Mouse (Mus musculus) MEL (cell line): ENCODE data around the gene Mmgt2. TPM values are rescaled to one million over a fixed set of nuclear protein-coding genes. Genes with fewer than 3 reads are reported as not detected.

ENCODE experiments used
- DNase-seq: peaks from one replicate; pipeline ENCODE4 v3.0.0; 2011; ENCODE audit warnings: low read depth, low spot score
- H3K27ac ChIP-seq: 2 replicates; pipeline ENCODE4 v1.5.1; 2012; ENCODE audit warnings: low read depth, mild to moderate bottlenecking, control low read depth, low read length, moderate library complexity; ENCODE audit not compliant: control insufficient read depth
- H3K27me3 ChIP-seq, 2 experiments: fragments of 150-350 bp in 1 of 2; sonication (generic) in 1 of 2; 2 replicates each; pipeline ENCODE4 v1.6.1; 2012; ENCODE audit warnings: low read length in 2 of 2, mild to moderate bottlenecking in 2 of 2, improper control_type of control experiment in 1 of 2, moderate library complexity in 1 of 2; ENCODE audit not compliant: insufficient read depth in 2 of 2, control insufficient read depth in 1 of 2
- H3K36me3 ChIP-seq, 2 experiments: 2 replicates each; pipeline ENCODE4 v1.6.1; 2012 to 2014; ENCODE audit warnings: low read length in 2 of 2, improper control_type of control experiment in 1 of 2, inconsistent platforms in 1 of 2, mild to moderate bottlenecking in 1 of 2; ENCODE audit not compliant: insufficient read depth in 2 of 2, control insufficient read depth in 1 of 2
- H3K4me1 ChIP-seq, 2 experiments: fragments of 150-350 bp in 1 of 2; sonication (generic) in 1 of 2; 2 replicates each; pipeline ENCODE4 v1.6.1; 2012; ENCODE audit warnings: low read length in 2 of 2, improper control_type of control experiment in 1 of 2, mild to moderate bottlenecking in 1 of 2; ENCODE audit not compliant: insufficient read depth in 2 of 2, control insufficient read depth in 1 of 2
- H3K4me3 ChIP-seq, 2 experiments: fragments of 150-350 bp in 1 of 2; sonication (generic) in 1 of 2; 2 replicates each; pipeline ENCODE4 v1.5.1; 2012; ENCODE audit warnings: low read depth in 2 of 2, low read length in 2 of 2, mild to moderate bottlenecking in 2 of 2, moderate library complexity in 2 of 2, control low read depth in 1 of 2, improper control_type of control experiment in 1 of 2; ENCODE audit not compliant: control insufficient read depth in 1 of 2, insufficient read depth in 1 of 2
- H3K79me2 ChIP-seq: 2 replicates; pipeline ENCODE4 v1.6.1; 2012; ENCODE audit warnings: mild to moderate bottlenecking, low read length, moderate library complexity; ENCODE audit not compliant: control insufficient read depth, poor library complexity, insufficient read depth
- H3K9ac ChIP-seq: 2 replicates; pipeline ENCODE4 v1.6.1; 2012; ENCODE audit warnings: low read depth, mild to moderate bottlenecking, control low read depth, low read length, moderate library complexity; ENCODE audit not compliant: control insufficient read depth, poor library complexity, severe bottlenecking
- H3K9me3 ChIP-seq: fragments of 150-350 bp; sonication (generic); replicated peaks from 2 replicates; pipeline ENCODE4 v1.6.1; 2012; ENCODE audit warnings: mild to moderate bottlenecking, low read length, improper control_type of control experiment, moderate library complexity; ENCODE audit not compliant: insufficient read depth
- BHLHE40 ChIP-seq: IDR thresholded peaks from 2 replicates; pipeline ENCODE4 v1.6.1; 2012; ENCODE audit warnings: low read depth, mild to moderate bottlenecking, inconsistent platforms, low read length, improper control_type of control experiment, borderline replicate concordance
- CHD1 ChIP-seq: IDR thresholded peaks from 2 replicates; pipeline ENCODE4 v1.6.1; 2012; ENCODE audit warnings: low read depth, mild to moderate bottlenecking, inconsistent platforms, low read length, improper control_type of control experiment
- CHD2 ChIP-seq: IDR thresholded peaks from 2 replicates; pipeline ENCODE4 v1.6.1; 2011; ENCODE audit warnings: low read length, improper control_type of control experiment
- CTCF ChIP-seq, 3 experiments: IDR thresholded peaks in 2 of 3; conservative IDR thresholded peaks in 1 of 3; 2 replicates each; pipeline ENCODE4 v1.5.1; 2011 to 2012; ENCODE audit warnings: low read length in 3 of 3, low read depth in 2 of 3, mild to moderate bottlenecking in 2 of 3, improper control_type of control experiment in 1 of 3, inconsistent platforms in 1 of 3, mixed read lengths in 1 of 3, moderate library complexity in 1 of 3; ENCODE audit not compliant: control insufficient read depth in 1 of 3, insufficient read depth in 1 of 3, poor library complexity in 1 of 3, severe bottlenecking in 1 of 3
- E2F4 ChIP-seq: IDR thresholded peaks from 2 replicates; pipeline ENCODE4 v1.6.1; 2011; ENCODE audit warnings: low read depth, low read length, improper control_type of control experiment, borderline replicate concordance
- ELF1 ChIP-seq: IDR thresholded peaks from 2 replicates; pipeline ENCODE4 v1.6.1; 2014; ENCODE audit warnings: low read depth, mild to moderate bottlenecking, inconsistent platforms, low read length, improper control_type of control experiment, moderate library complexity
- EP300 ChIP-seq, 2 experiments: IDR thresholded peaks; 2 replicates each; pipeline ENCODE4 v1.6.1; 2011; ENCODE audit warnings: improper control_type of control experiment in 2 of 2, low read length in 2 of 2, low read depth in 1 of 2, mild to moderate bottlenecking in 1 of 2
- GABPA ChIP-seq: IDR thresholded peaks from 2 replicates; pipeline ENCODE4 v1.6.1; 2012; ENCODE audit warnings: low read depth, mild to moderate bottlenecking, inconsistent platforms, low read length, improper control_type of control experiment, moderate library complexity
- HCFC1 ChIP-seq: IDR thresholded peaks from 2 replicates; pipeline ENCODE4 v1.6.1; 2012; ENCODE audit warnings: low read depth, mild to moderate bottlenecking, inconsistent platforms, low read length, improper control_type of control experiment, moderate library complexity
- JUND ChIP-seq: IDR thresholded peaks from 2 replicates; pipeline ENCODE4 v1.6.1; 2011; ENCODE audit warnings: low read depth, mild to moderate bottlenecking, improper control_type of control experiment, low read length
- KAT2A ChIP-seq: conservative IDR thresholded peaks from 2 replicates; pipeline ENCODE4 v1.6.1; 2012; ENCODE audit warnings: low read depth, low read length, improper control_type of control experiment, inconsistent platforms
- MAFK ChIP-seq: IDR thresholded peaks from 2 replicates; pipeline ENCODE4 v1.6.1; 2011; ENCODE audit warnings: low read depth, mild to moderate bottlenecking, low read length, improper control_type of control experiment, borderline replicate concordance
- MAX ChIP-seq: IDR thresholded peaks from 2 replicates; pipeline ENCODE4 v1.6.1; 2011; ENCODE audit warnings: low read length, improper control_type of control experiment
- MXI1 ChIP-seq: IDR thresholded peaks from 2 replicates; pipeline ENCODE4 v1.6.1; 2011; ENCODE audit warnings: mild to moderate bottlenecking, low read depth, low read length, improper control_type of control experiment
- MYB ChIP-seq: IDR thresholded peaks from 2 replicates; pipeline ENCODE4 v1.6.1; 2011; ENCODE audit warnings: mild to moderate bottlenecking, low read depth, low read length, improper control_type of control experiment
- MYC ChIP-seq: IDR thresholded peaks from 2 replicates; pipeline ENCODE4 v1.6.1; 2011; ENCODE audit warnings: low read depth, mild to moderate bottlenecking, low read length, improper control_type of control experiment, moderate library complexity
- NRF1 ChIP-seq: IDR thresholded peaks from 2 replicates; pipeline ENCODE4 v1.6.1; 2014; ENCODE audit warnings: low read depth, mild to moderate bottlenecking, inconsistent platforms, low read length, improper control_type of control experiment, moderate library complexity; ENCODE audit not compliant: poor library complexity, insufficient read depth, severe bottlenecking
- POLR2A ChIP-seq, 2 experiments: IDR thresholded peaks; 2 replicates each; pipeline ENCODE4 v1.6.1; 2011 to 2012; ENCODE audit warnings: low read length in 2 of 2, mild to moderate bottlenecking in 2 of 2, control low read depth in 1 of 2, improper control_type of control experiment in 1 of 2, low read depth in 1 of 2, moderate library complexity in 1 of 2; ENCODE audit not compliant: control insufficient read depth in 1 of 2, insufficient read depth in 1 of 2, poor library complexity in 1 of 2
- POLR2AphosphoS2 ChIP-seq: IDR thresholded peaks from 2 replicates; pipeline ENCODE4 v1.6.1; 2011; ENCODE audit warnings: low read length, improper control_type of control experiment
- RCOR1 ChIP-seq: IDR thresholded peaks from 2 replicates; pipeline ENCODE4 v1.6.1; 2012; ENCODE audit warnings: low read depth, mild to moderate bottlenecking, inconsistent platforms, low read length, improper control_type of control experiment
- SIN3A ChIP-seq: IDR thresholded peaks from 2 replicates; pipeline ENCODE4 v1.6.1; 2012; ENCODE audit warnings: low read length, improper control_type of control experiment, inconsistent platforms
- SMC3 ChIP-seq: IDR thresholded peaks from 2 replicates; pipeline ENCODE4 v1.6.1; 2011; ENCODE audit warnings: low read depth, low read length, improper control_type of control experiment
- TAL1 ChIP-seq: IDR thresholded peaks from 2 replicates; pipeline ENCODE4 v1.6.1; 2012; ENCODE audit warnings: mild to moderate bottlenecking, inconsistent platforms, low read length, moderate library complexity, mixed read lengths
- UBTF ChIP-seq: IDR thresholded peaks from 2 replicates; pipeline ENCODE4 v1.6.1; 2012; ENCODE audit warnings: low read depth, mild to moderate bottlenecking, inconsistent platforms, low read length, improper control_type of control experiment, moderate library complexity, borderline replicate concordance; ENCODE audit not compliant: insufficient read depth
- USF1 ChIP-seq: IDR thresholded peaks from 2 replicates; pipeline ENCODE4 v1.6.1; 2014; ENCODE audit warnings: low read depth, mild to moderate bottlenecking, inconsistent platforms, low read length, improper control_type of control experiment, moderate library complexity
- ZC3H11A ChIP-seq: IDR thresholded peaks from 2 replicates; pipeline ENCODE4 v1.6.1; 2012; ENCODE audit warnings: low read depth, mild to moderate bottlenecking, inconsistent platforms, low read length, improper control_type of control experiment
- ZMIZ1 ChIP-seq: IDR thresholded peaks from 2 replicates; pipeline ENCODE4 v1.6.1; 2012; ENCODE audit warnings: low read depth, mild to moderate bottlenecking, inconsistent platforms, low read length, improper control_type of control experiment, moderate library complexity
- ZNF384 ChIP-seq: IDR thresholded peaks from 2 replicates; pipeline ENCODE4 v1.6.1; 2012; ENCODE audit warnings: low read depth, mild to moderate bottlenecking, inconsistent platforms, low read length, improper control_type of control experiment
- polyA plus RNA-seq, 2 experiments: library from polyadenylated mRNA; stranded (reverse) in 1 of 2; unstranded in 1 of 2; fragments of >175 nt in 1 of 2; fragments of >200 nt in 1 of 2; gene quantifications; 2 replicates each; pipeline versions ENCODE4 v1.2.1 to v1.2.4; 2012; ENCODE audit warnings: low replicate concordance in 2 of 2, low read depth in 1 of 2; ENCODE audit not compliant: insufficient read length in 2 of 2, insufficient read depth in 1 of 2, missing spikeins in 1 of 2
- total RNA-seq: library from RNA; depleted of rRNA; stranded (reverse); fragments of 300-350 nt; gene quantifications from 2 replicates; pipeline ENCODE4 v1.2.3, GENCODE M21; 2012

The Mmgt2 gene
- total and polyA plus RNA-seq, 3 experiments, result 24.1 to 51.9 TPM; not detected in 1

- no peak for DNase-seq
- peaks cover 0 to 5% of the 10 kb centered on the region in 2 experiments; a peak in 1 of 4 replicates for H3K4me1 ChIP-seq
- no peaks in the 10 kb centered on the region for H3K27me3 ChIP-seq
- no peak for TF ChIP-seq USF1
- no peak for TF ChIP-seq TAL1
- no peak for TF ChIP-seq MAX
- TF ChIP-seq EP300 (IDR thresholded peaks at IDR 0.05; ENCODE audit: low read depth in 1 of 2, low read length in 2 of 2), result no peak
- no peak for TF ChIP-seq MXI1
- no peak for TF ChIP-seq MAFK
- TF ChIP-seq POLR2AphosphoS2, result no peak
- no peak for TF ChIP-seq CHD1
- no peak for TF ChIP-seq MYC
- TF ChIP-seq UBTF, result no peak
- no peak for TF ChIP-seq ZC3H11A
- no peak for TF ChIP-seq CHD2
- no peak for TF ChIP-seq ZMIZ1
- no peaks in the 10 kb centered on the region for H3K79me2 ChIP-seq
- H3K9ac ChIP-seq, result no peak overlapping the region
- no peak overlapping the region for H3K4me3 ChIP-seq
- H3K36me3 ChIP-seq, result peaks cover 0 to 3% of the 10 kb centered on the region in 2 experiments; a peak in 1 of 4 replicates
- H3K9me3 ChIP-seq, result no peaks in the 10 kb centered on the region
- no peak overlapping the region for H3K27ac ChIP-seq
Observed at GRCm38 (mm10) chr11:62638402-62638801, 10.1 kb upstream of the Mmgt2 start.

GRCm38 (mm10) chr11:62640378-62640777 is 8.1 kb upstream of the Mmgt2 start:
- Histone ChIP-seq H3K4me3 (no peak overlapping the region), H3K9me3 (no peaks in the 10 kb centered on the region), H3K36me3 (peaks cover 0 to 9% of the 10 kb centered on the region in 2 experiments; a peak in 2 of 4 replicates), H3K27ac (no peak overlapping the region), H3K9ac (no peak overlapping the region), H3K27me3 (no peaks in the 10 kb centered on the region), H3K4me1 (peaks cover 2 to 21% of the 10 kb centered on the region in 2 experiments), H3K79me2 (no peaks in the 10 kb centered on the region)
- no peak for DNase-seq
- TF ChIP-seq MAX, result no peak
- TF ChIP-seq CTCF (IDR thresholded peaks at IDR 0.05 in 2 of 3, conservative IDR thresholded peaks at IDR 0.05 in 1 of 3; ENCODE audit: control insufficient read depth in 1 of 3, insufficient read depth in 1 of 3, low read depth in 2 of 3, low read length in 3 of 3, poor library complexity in 1 of 3, severe bottlenecking in 1 of 3), result no peak
- no peak for TF ChIP-seq RCOR1
- no peak for TF ChIP-seq MAFK
- TF ChIP-seq POLR2A (IDR thresholded peaks at IDR 0.05; ENCODE audit: control insufficient read depth in 1 of 2, insufficient read depth in 1 of 2, low read depth in 1 of 2, low read length in 2 of 2, poor library complexity in 1 of 2), result no peak
- no peak for TF ChIP-seq USF1
- no peak for TF ChIP-seq CHD2
- no peak for TF ChIP-seq HCFC1
- TF ChIP-seq ZNF384, result no peak
- TF ChIP-seq SMC3, result no peak
- no peak for TF ChIP-seq BHLHE40
- no peak for TF ChIP-seq ELF1
- TF ChIP-seq GABPA, result no peak
- TF ChIP-seq NRF1, result no peak
- no peak for TF ChIP-seq KAT2A
- TF ChIP-seq MXI1, result no peak
- no peak for TF ChIP-seq E2F4
- TF ChIP-seq MYB, result no peak
- no peak for TF ChIP-seq JUND
- TF ChIP-seq SIN3A, result no peak
